Mouse (Mus musculus): Measurements from ENCODE around the gene Cldn7.
"Not testable (repeated sequence)": the region's sequence is repeated elsewhere in the genome, so short reads cannot be mapped to it uniquely, and the experiment has no call there.

Gene Cldn7

DNA sequence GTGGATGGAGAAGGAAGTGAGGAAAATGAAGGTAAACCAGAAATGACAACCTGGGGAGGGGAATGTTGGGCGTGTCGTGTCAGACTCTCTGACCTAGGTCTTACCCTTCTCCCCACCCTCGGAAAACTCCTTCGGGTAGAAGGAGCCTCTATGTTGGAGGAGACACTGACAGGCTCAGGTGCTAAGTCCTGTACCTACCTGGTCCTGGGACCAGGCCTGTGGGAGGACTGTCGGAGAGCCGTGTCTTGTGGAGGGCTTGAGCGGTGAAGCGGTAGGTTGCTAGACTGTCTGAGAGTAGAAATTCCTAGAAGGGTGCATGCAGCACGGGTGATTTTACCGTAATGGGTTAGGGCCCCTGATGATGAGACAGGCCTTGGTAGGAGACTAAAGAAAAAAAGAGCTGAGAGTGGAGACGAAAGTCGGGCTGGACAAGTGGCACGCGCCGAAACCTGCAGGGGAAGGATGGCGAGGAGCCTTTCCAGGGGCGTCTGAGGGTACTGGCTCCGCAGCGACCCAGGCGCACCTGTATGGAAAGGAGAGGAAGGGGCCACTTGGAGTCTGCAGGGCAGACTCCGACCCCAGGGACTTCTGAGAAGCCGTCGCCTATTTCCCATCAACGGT, at the start of gene Cldn7:
Gene Cldn7 (plus strand): TSS at position 130 of the 621 bp plus-strand sequence.
- no peak for DNase-seq (ENCODE audit: low spot score in 2 of 2)

DNA sequence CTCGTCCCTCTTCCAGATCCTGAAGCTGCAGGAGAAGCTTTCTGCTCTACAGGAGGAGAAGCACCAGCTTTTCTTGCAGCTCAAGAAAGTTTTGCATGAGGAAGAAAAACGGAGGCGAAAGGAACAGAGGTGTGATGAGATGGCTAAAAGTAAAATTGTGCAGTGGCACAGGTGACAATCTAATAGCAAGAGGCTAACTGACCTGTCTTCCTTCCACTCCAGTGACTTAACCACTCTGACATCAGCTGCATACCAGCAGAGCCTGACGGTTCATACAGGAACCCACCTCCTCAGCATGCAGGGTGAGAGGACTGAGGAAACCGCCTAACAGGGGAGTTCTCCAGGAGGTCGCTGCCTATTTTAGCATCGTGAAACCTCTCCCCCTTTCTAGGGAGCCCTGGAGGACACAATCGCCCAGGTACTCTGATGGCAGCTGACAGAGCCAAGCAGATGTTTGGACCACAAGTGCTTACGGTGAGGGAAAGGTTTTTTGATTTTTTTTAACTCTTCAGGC, 49.6 kb upstream of the Cldn7 start:
- DNase-seq (ENCODE audit: low spot score in 2 of 2) = no peak

DNA sequence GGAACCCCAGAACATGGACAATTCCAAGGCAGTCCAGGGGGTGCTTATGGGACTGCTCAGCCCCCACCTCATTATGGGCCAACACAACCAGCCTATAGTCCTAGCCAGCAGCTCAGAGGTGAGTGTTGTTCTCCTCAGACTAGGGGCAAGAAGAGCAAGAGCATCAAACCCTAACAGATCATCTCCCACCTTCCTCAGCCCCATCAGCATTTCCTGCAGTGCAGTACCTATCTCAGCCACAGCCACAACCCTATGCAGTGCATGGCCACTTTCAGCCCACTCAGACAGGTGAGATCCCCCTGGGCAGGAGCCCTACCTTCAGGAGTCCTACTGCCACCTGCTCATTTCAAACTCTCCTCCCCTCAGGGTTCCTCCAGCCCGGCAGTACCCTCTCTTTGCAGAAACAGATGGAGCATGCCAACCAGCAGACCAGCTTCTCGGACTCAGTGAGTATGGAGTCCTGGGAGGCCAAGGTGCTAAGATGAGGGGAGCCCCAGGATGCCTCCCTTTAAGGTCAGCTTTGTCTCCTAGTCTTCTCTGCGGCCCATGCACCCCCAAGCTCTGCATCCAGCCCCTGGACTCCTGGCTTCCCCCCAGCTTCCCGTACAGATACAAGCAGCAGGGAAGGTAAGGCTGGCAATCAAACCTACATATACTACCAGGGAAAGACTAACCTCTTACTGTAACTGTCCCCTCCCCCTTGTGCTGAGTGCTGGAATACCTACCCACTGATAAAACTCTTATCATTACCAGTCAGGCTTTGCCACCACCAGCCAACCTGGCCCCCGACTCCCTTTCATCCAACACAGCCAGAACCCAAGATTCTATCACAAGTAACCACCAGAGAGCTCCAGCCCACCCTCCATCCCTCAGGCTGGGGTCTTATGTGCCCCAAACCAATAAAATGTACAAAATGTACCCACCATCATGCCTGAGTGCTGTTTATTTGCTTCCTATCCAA, 48.6 kb upstream of the Cldn7 start:
- peak; percentile 41 to 73 for DNase-seq (ENCODE audit: low spot score in 2 of 2)

DNA sequence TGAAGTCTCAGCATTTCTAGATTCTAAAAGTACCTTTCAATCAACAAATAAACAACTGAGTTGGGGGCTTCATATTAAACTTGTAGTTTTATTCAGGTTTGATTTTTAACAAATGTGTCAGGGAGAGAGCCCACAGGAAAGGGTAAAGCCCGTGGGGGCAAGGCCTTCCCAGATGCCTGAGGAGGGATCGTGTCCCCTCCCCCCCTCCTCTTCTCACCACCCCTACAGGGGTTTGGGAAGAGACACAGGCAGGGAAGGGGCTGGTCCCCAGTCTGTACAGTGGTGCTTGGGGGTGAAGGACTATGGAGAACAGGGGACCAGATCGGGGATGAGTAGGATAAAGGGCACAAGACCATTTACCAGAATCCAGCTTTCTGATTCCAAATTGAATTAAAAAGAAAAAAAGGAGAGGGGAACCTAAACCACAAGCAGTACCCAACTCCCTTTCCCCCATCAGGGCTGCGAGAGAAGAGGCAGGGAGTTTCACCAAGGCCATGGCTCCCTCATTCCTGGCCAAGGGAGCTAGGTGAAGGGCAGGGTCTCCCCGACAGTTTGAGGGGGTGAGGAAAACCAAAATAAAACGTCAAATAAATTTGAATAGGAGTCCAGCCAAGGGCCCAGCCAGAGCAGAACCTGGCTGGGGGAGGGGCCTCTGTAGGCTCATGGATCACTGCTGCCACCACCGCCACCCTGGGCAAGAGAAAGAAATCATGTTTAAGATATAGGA, 47.8 kb upstream of the Cldn7 start:
- DNase-seq (ENCODE audit: low spot score in 2 of 2) = not testable (repeated sequence)

DNA sequence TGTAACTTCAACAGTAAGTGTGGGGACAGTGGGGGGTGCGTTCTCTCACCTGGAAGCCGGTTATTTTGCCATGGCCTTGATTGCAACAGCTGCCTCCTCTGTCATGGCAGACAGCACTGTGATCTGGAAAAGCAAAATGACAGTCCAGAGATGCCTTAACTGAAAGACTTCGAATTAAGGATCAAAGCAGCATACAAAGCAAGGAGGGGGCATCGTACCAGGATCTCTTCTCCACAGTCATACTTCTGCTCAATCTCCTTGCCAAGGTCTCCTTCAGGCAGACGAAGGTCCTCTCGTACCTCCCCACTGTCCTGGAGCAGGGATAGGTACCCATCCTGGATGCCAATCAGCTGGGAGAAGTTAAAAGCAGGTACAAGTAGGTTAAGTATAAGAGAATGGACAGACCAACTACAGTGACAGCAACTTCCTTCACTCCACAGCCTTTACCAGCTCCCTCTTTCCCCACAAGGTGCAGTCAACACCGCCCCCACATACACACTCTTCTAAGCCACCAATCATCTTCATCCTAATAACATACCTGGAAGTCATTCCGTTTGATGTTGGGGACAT, 47.1 kb upstream of the Cldn7 start:
- DNase-seq (ENCODE audit: low spot score in 2 of 2) = no peak

DNA sequence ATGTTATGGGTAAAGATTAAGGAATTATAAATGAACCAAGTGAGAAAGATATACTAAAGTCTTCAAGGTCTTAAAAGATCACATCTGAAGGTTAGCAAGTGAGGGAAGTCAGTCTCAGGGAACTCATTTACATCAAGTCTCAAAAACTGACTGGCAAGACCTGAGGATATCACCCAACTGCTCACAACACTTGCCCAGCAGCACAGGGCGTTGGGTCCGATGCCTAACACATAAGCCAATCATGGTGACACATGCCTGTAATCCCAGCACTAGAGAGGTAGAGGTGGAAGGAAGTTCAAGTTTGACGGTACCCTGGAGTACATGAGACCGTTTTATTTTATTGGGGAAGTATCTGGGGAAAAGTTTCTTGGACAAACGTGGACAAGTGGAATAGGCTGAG, 46.5 kb upstream of the Cldn7 start:
- no peak for DNase-seq (ENCODE audit: low spot score in 2 of 2)

DNA sequence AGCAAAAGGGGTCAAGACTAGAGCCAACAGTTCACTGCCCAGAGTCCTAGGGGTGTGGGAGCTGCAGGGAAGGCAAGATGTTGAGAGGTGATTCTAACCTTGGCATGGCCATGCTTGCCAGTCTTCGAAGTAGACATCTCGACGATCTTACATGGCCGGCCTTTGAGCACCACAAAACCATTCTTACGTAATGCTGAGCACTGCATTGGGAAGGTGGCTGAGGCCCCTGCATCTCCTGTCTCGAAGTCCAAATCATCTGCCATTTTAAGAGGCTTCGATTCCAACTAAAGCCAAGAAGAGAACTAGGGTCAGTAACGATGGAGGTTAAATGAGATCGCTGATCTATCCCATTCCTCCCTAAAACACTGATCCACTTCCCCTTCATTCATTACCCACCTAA, 45.5 kb upstream of the Cldn7 start:
- DNase-seq (ENCODE audit: low spot score in 2 of 2) = no peak

DNA sequence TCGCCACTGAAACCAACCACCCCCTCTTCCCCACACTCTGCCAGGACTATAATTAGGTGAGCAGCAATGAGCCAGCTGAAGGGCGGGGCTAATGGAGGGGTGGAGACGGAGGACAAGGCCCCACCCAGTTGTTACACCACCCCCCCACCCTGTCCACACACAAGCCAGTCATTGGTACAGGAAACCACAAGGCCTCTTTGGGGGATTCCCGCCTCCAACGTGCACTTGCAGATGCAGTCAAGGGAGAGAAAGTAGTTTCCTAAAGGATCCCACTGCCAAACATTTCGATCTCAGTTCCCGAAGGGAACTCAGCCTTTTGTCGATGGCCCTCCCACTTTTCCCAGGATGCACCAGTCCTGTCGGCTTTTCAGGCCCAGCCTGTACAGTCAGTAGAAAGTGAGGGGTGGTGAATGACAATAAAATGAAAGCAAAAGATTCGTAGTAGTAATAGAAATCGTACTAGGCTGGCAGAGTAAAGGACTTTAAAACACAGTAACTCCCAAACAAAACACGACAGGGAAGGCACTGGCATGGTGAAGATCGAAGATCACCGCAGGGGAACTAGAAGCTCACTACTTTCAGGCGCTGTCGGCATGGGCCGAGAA, 44.8 kb upstream of the Cldn7 start:
- peak; percentile 88 to 91 for DNase-seq (ENCODE audit: low spot score in 2 of 2)

DNA sequence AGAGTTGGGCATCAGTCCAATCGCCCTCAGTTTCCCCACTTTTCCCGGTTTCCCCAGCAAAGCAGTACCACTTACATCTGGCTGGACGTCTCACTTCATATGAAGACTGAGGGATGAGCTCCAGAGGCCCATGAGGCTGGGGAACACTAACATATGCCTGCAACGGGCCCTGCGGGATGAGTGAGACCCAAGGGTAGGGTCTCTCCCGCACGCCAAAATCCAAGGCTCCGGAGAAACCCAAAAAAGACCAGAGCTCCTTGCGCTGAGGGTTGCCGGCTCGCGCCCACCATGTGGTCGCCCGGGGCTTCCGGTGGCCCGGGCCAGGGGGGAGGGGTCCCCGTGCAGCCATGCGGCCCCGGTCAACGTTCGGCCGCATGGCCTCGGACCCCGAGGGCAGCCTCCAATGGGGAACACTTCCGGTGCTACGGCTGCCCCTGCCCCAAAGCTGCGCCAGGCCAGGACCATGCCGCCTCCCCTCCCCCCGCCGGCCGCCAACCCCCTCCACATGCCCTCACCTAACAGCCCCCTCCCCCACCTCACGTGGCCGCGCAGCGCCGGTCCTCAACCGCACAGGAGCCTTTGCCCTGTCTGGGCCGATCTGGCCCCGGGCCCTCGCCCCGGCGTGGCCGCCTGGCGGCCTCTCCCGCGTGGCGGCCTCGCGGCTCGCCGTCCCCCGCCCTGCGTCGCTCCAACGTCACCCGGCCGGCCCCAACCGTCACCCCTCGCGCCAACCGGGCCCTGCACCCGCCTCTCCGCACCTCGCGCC, 44.1 kb upstream of the Cldn7 start:
- peak in 1 of 2 experiments; percentile 27 for DNase-seq (ENCODE audit: low spot score in 2 of 2)

DNA sequence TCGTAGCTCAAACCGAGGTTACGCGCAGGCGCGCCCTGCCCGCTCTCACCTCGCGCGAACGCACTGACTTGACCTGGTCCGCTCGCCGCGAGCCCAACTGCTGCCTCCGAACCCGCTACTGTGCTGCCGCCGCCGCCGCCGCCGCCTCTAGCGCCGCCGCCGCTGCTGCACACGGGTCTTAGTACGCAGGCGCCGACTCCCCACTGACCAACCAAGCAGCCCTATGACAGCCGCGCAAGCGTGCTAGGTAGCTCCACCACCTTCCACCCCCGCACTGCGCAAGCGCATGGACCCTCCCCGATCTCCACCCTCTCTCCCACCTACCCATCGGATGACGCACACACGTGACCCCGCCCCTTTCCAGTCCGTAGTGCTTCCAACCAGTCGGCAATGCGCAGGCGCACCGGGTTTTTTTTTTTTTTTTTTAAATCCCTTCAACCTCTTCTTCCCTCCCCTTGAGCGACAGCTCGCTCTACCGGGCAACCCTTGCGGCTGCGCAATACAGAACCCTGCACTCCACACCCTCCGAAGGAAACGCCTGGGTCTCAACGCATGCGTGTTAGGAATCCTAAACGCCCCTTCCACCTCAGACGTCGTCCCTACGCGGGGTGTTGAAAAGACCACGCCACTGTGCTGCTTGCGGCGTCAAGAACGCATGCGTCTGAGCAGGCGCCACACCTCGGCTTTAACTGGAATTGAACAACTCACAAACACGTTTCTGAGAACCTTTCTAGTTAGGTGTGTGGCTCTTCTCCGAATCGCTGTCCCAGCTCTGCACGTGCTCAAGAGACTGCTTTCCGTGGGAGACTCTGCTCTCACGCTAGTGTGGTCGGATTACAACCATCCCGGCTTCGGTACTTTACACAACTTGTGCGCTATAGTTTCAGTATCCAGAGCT, 43.2 kb upstream of the Cldn7 start, which contains the start of gene Eif5a:
Gene Eif5a (minus strand): TSS at position 845 of the 898 bp plus-strand sequence.
- DNase-seq (ENCODE audit: low spot score in 2 of 2) = peak; percentile 100

DNA sequence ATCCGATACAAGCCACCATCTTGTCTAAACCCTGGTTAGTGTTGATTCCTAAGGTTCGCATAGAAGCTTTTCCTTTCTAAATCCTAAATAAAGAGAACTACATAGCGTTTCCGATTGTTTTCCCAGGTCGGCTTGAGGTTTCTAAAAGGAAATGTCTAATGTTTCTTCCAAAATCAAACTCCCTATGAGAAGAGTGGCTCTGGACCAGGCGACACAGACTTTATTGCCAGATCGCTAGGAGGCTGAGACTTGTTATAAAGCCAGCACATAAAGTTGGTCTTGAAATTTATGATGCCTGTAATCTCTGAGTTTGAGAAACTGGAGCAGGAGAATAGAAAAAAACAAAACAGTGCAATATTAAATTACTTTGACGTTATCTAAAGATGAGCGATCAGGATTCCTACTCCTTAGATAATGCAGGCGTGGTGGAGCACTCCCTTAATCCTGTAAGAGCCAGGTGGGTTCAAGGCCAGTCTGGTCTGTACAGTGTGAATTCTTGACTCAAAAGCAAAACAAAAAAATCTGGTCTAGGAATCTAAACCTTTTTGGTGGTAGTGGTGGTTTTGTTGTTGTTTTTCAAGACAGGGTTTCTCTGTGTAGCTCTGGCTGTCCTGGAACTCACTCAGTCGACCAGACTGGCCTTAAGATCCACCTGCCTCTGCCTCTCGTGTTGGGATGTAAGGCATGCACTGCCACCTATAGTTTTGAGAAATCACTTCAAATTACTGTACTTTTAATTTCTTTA, 42.4 kb upstream of the Cldn7 start:
- DNase-seq (ENCODE audit: low spot score in 2 of 2) = no peak

DNA sequence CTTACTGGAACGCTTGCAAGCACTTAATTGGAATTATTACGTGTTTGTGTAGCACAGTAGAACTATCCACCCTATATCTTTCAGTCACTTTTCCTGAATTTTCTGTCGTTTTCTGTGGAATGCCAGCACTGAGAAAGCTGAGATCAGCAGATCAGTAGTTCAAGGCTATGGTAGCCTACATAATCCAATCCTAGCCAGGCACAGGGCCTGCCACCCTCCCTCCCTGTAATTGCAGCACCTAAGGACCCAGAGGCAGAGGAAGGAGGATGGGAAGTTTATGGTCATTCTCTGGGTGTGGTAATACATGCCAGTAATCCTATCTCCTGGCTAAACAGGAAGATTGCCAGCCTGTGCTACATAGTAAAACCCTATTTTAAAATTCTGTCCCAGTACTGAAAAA, 41.8 kb upstream of the Cldn7 start:
- no peak for DNase-seq (ENCODE audit: low spot score in 2 of 2)

DNA sequence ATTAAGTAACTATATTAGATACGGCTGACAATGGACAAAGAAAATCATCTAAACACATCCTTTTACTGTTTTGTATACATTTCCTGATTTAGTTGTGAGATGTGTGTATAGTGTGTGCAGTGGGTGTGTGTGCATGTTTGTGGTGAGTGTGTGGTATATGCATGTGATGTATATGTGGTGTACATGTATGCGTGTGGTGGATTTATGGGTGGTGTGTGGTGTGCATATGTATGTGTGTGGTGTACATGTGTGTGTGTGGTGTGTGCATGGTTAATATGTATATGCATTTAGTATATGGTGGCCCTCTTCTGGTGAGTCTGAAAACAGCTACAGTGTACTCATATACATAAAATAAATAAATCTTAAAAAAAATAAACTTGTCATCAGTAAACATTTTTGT, 37.1 kb upstream of the Cldn7 start:
- DNase-seq (ENCODE audit: low spot score in 2 of 2) = no peak

DNA sequence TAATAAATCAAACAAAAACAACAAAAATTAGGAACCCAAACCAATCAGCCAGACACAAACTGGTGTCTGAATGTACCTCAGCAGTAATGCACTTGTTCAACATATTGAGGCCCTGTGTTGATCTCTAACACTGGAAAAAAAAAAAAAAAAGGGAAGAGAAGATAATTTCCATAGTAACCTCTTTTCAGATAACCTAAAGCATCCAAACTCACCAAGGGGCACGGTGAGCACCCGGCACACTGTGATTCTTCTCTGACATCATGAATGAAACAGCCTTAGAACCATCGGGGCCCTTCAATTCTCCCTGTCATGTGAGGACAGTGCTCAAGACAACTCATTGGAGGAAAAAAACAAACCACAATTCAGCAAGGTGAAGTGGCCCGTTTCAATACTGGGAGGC, 34.9 kb upstream of the Cldn7 start:
- DNase-seq (ENCODE audit: low spot score in 2 of 2) = no peak

DNA sequence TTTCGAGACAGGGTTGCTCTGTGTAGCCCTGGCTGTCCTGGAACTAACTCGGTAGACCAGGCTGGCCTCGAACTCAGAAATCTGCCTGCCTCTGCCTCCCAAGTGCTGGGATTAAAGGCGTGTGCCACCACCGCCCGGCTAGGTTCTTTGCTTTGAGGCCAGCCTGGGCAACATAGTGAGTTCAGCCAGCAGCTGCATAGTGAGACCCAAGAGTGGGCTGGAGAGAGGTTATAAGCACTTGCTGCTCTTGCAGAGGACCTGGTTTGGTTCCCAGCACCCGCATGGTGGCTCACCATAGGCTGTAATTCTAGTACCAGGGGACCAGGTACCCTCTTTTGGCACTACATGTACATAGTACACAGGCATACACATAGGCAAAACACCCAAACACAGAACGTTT, 34.4 kb upstream of the Cldn7 start:
- DNase-seq (ENCODE audit: low spot score in 2 of 2) = not testable (repeated sequence)

DNA sequence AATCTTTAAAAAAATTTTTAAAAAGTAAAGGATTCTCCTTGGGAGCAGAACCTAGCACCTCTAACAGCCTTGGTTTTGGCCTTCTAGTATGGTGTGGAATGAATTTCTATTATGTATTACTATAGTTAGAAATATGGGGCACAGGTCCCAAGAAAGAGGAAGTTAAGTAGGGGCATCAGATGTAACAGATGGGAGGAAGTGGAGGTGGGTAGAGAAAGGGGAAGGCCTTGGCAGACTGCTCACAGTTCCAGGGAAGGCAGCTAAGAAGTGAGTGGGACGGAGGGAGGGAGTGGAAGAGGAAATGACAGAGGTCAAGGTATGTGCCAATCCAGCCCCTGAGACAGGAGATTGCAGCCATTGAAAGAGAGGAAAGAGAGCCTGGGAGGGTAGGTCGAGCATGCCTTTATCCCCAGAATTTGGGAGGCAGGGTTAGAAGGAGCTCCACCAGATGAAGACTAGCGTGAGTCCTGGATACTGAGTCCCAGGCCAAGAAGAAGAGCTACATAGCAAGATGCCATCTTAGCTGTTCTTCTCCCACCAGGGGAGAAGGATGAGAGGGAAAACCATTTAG, 33.5 kb upstream of the Cldn7 start:
- DNase-seq (ENCODE audit: low spot score in 2 of 2) = peak; percentile 59 to 67

DNA sequence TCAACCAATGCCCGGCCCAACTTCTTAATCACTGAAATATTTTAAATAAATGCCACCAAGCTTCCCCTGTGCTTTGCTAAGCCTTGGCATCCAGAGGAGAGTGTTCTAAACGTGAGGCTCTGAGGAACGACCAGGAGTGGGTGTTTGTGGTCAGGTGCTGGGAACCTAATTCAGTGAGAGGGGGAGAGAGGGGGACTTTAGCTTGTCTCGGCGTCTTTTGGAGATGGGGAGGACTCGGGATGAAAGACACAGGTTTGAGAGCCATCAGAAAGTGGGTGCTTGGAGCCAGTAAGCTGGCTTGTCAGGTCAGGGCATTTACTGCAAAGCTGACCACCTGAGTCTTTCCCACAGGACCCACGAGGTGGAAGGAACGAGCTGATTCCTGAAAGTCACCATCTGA, 32.8 kb upstream of the Cldn7 start:
- no peak for DNase-seq (ENCODE audit: low spot score in 2 of 2)

DNA sequence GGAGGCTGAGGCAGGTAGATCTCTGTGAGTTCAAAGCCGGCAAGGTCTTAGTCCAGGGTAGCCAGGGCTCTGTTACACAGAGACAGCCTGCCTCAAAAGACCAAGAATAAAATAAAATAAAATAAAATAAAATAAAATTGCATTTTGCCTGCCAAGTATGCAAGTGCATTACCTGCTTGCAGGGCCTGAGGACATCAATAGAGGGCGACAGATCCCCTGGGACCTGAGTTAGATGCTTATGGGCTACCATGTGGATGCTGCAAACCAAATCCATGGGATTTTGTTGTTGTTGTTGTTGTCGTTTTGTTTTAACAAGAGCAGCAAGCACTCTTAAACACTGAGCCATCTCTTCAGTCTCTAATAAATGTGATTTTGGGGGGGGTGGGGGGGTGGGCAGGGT, 32.3 kb upstream of the Cldn7 start:
- DNase-seq (ENCODE audit: low spot score in 2 of 2) = no peak

Data from spleen, postnatal 36 days (tissue).